Mouse (Mus musculus): ENCODE measurements around the gene Vstm2l. TPM values are rescaled to one million over a fixed set of nuclear protein-coding genes. Genes with fewer than 3 reads are reported as not detected.

Vstm2l gene
- total RNA-seq (2022): 100 to 1,000 TPM; 131 to 164 (median 153) TPM

DNA sequence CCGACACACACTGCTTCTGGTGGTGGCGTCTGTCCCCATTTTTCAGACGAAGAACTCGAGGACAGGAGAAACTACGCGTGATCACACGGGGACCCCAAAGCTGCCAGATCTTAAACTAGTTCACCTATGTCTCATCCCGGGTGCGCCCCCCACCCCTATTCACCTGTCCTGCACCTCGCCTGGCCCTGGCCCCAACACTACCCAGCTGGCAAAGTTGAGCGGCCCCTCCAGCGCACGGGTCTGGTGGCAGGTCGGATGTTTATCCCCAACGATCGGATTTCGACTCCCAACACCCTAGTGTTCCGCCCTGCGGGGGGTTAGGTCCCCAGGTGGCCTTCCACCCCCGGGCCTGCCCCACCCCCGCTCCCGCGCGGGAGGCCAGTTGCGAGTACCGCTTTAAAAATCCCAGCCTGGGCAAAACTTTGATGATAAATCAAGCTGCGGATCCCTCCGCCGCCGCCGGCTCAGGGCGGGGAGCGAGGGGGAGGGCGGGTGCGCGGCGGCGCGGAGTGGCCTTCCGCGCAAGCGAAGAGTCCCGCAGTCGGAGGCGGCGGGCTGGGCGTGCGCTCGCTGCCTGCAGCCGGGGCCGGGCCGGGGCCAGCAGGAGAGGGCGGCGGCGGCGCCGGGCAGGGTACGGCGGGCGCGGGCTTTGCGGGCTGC lies at the start of gene Vstm2l:
Gene Vstm2l, plus strand, starts transcription at position 549 of the 660 bp plus-strand sequence.
- peak; percentile 54 to 63 for DNase-seq (ENCODE audit: low spot score in 2 of 2)

- DNase-seq (ENCODE audit: low spot score in 2 of 2): no peak
Observed at GRCm38 (mm10) chr2:157867126-157867525, 47.3 kb upstream of the Vstm2l start.

DNA sequence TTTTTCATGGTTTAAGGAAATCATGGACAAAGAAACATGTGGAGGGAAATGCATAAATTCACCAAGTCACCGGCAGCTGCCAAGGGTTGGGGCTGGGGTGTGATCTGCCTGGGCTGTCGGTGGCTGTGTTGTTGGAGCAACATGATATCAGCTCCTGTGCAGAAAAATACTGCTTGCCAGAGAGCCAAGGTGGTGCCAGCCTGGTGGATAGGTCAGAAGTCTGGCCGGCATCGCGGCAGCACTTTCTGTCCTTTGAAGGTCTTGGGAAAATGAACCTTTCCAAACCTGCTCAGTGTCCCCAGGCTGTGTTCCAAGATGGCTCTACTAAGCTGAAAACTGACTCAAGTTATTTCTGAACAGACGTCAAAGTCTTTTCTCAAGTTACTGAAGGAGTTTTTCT lies 44.2 kb upstream of the Vstm2l start:
- no peak for DNase-seq (ENCODE audit: low spot score in 2 of 2)

DNA sequence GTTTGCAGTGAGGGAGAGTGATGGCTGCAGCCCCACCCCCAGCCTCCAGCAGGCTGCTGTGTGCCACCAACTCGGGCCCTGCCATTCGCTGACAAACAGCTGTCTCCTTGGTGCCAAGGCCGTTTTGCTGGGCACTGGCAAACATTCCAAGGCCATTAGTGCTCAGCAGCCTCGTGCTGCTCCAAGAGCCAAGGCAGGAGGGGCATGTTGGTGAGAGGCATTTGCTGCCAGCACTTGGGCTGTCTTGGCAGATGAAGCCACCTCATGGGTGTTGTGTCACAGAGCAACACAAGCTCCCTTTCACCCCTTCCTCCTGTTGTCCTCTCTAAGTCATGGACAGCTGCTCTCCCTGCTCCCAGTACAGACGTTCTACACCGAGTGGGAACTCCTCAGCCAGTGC lies 41.2 kb upstream of the Vstm2l start:
- DNase-seq (ENCODE audit: low spot score in 2 of 2): peak in 1 of 2 experiments; percentile 59

DNA sequence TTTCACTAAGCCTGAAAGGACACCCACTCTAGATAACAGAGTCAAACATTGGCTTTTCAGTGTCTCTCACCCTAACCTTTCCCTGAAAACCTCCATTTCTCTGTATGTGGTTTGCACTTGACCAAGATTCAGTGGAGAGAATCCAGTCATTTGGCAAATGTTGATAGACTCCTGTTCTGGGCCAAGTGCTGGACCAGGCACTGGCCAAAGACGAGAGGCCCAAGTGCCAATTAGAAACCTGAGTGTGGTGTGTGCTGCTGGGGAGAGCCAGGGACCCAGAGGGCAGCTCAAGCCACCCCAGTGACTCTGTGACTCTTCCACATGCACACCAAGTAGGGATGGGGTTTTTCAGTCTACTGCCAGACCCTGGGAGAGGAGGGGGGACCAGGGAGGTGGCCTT lies 40.8 kb upstream of the Vstm2l start:
- DNase-seq (ENCODE audit: low spot score in 2 of 2): no peak

- peak in 1 of 2 experiments; percentile 35 for DNase-seq (ENCODE audit: low spot score in 2 of 2)
Observed at GRCm38 (mm10) chr2:157875111-157875510, 39.3 kb upstream of the Vstm2l start.

- no peak for DNase-seq (ENCODE audit: low spot score in 2 of 2)
Observed at GRCm38 (mm10) chr2:157877394-157877793, 37.1 kb upstream of the Vstm2l start.

GRCm38 (mm10) chr2:157877967-157878366 lies 36.5 kb upstream of the Vstm2l start:
- peak in 1 of 2 experiments; percentile 58 for DNase-seq (ENCODE audit: low spot score in 2 of 2)

DNA sequence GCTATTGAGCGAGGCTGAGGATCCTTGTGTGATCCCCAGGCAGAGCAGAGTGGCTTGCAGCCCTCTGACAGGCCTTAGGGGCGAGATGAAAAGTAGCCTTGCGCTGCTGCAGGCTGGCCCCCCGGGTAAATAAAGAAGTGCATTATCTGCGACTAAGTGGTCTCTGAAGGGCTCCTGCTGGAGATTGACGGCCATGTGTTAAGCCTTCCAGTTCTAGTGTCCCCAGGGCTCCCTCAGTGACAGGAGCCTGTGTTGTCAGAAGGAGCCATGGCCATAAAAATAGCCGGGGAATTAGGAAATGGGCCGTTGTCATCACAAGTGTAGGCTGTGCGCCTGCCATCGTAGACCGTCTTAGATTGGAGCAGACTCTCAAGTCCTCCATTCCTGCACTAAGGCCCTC lies 32.5 kb upstream of the Vstm2l start:
- no peak for DNase-seq (ENCODE audit: low spot score in 2 of 2)

DNA sequence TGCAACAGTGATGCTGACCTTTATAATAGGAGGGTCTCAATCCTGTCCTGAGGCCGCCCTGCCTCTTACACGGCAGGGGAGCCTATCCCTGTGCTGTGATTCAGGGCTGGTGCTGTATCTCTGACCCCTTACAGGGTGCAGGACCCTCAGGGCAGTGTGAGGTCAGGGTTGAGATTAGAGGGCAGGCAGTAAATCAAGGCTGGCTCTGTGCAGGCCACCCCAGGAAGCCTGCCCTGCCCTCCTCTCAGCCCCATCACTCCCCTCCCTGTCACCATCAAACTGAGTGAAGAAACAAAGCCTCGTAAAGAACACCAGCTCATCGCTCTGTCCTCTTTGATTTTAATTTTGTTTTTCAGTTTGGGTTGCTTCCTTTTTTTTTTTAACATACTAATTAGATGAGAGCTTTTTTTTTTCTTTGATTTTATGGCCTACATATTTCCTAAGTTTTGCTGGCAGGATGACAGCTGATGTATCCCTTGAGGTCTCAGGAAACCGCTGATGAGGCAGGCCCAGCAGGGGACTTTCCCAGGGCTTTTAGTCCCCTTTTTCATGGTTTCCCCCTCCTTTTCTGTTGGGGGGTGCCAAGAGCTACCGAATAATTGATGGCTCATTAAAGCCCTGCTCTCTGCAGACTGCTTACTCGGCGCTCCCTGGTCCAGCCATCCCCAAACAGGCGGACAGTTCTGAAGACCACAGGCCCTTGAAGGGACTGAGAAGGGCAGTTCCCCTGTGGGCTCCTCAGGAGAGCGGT lies 27.0 kb upstream of the Vstm2l start:
- no peak for DNase-seq (ENCODE audit: low spot score in 2 of 2)

DNA sequence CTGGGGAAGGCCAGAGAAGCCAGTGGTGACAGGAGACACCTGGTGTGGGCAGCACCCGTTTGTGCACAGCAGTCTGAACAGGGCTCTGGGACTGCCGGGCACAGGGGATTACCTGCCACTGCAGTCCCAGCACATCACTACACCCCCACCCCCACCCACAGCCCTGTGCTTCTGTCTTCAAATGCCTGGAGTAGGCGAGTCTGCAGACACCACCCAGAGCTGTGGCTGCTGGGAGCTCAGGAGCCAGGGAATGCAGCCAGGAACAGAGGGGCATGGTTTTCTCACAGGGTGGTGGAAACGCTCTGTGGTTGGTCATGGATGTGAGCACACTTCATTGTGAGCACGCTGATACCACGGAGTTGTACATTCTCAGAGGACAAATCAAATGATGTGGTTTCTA lies 23.3 kb upstream of the Vstm2l start:
- no peak for DNase-seq (ENCODE audit: low spot score in 2 of 2)

- no peak for DNase-seq (ENCODE audit: low spot score in 2 of 2)
Observed at GRCm38 (mm10) chr2:157897131-157897530, 17.3 kb upstream of the Vstm2l start.

DNA sequence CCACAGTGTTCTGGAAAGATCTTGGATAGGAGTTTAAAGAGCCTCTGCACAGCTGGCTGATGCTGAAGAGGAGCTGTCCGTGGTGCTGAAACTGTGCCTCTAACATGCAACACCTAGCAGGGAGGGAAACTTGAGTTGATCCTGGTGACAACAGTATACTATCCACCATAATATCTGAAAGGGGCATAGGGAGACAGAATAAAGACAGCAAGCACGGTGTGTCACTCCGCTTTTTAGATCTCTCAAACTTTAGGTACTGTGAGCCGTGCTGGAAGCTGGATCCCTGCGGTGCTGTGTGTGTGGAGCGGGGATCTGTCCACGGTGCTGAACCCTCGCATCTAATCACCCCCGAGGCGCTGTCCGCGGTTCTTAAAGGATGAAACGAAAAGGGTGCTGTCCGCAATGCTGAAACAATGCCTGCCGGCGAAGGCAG lies 1.2 kb upstream of the Vstm2l start:
- no peak for DNase-seq (ENCODE audit: low spot score in 2 of 2)

GRCm38 (mm10) chr2:157913705-157914104 lies 748 bp upstream of the Vstm2l start:
- DNase-seq (ENCODE audit: low spot score in 2 of 2): no peak

DNA sequence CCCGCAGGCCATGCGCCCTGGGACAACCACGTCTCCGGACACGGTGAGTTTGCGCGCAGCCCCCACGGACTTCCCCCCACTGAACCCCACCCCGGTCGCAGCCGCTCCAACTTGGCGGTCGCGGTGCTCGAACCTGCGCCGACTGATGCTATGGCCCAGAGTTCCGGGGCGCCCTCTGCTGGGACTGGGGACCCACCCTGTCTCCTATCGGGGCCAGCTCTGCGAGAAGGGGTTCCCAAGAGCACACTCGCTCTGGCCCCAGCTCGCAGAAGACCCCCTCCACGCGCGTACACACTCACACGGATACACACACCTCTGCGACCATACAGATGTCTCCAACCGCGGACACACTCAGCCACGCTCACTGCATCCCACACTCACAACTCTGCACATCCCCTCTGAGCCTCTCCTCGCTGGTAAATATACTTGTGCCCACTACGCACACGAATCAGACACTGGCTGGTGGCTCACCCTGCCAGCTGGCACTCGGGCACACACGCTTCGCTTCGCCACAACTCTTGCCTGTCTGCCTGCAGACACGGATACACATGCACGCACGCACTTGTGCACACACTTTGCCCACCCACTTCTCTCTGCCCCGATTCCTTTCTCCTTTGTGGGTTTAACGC lies 550 bp downstream of the Vstm2l start:
- DNase-seq (ENCODE audit: low spot score in 2 of 2): peak in 1 of 2 experiments; percentile 46

DNA sequence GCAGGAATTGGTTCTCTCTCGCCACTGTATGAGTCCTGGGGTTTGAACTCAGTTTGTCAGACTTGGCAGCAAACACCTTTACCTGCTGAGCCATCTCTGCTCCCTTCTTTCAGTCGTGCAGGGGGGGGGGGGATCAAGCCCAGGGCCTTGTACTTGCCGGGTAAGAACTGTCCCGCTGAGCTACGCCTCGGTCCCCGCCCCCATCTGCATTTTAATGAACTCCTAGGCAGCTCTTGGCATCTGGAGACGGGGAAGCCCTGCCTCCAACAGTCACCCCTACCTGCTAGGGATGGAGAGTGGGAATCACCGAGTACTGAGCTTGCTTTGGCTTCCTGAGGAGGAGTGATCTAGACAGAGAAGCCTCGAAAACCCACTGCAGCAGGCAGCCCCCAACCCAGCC lies 4.1 kb downstream of the Vstm2l start:
- DNase-seq (ENCODE audit: low spot score in 2 of 2): no peak

DNA sequence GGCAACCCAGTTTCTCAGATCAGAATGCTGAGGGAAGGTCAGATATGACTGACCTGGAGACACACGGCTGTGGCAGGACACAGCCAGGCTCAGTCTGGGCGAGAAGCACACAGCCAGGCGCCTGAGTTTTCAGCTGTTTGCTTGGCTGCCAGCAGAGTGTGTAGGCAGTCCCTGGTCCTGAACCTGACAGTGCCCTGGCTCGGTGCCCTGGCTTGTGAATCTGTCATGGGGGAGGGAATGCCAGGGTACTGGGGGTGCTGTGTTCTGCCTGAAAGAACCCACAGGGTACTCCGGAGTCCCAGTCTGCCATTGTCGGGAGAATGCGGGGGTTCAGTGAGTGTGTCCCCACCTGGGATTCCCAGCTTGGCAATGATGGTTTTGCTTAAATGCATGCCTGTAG lies 7.1 kb downstream of the Vstm2l start:
- DNase-seq (ENCODE audit: low spot score in 2 of 2): no peak

- no peak for DNase-seq (ENCODE audit: low spot score in 2 of 2)
Observed at GRCm38 (mm10) chr2:157923406-157923805, 9.0 kb downstream of the Vstm2l start.

DNA sequence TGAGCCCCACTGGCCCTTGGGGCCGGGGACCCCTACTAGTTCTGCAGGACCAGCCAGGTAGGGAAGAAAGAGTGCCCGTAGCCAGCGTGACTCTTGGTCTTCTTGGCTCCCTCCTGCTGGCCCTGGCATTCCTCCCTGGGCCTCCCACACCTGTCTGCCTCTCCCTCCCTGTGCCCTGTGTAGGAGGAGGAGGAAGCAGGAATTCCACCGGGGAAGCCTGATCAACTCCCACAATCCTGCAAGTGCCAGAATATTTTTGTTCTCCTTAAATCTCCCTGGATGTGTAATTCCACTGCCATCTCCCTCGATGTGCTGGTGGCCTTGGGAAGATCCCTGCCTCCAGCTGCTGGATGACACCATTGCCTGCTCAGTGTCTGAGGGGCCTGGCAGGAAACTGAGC lies 10.1 kb downstream of the Vstm2l start:
- DNase-seq (ENCODE audit: low spot score in 2 of 2): no peak

GRCm38 (mm10) chr2:157926502-157926901 lies 12.0 kb downstream of the Vstm2l start:
- DNase-seq (ENCODE audit: low spot score in 2 of 2): no peak

DNA sequence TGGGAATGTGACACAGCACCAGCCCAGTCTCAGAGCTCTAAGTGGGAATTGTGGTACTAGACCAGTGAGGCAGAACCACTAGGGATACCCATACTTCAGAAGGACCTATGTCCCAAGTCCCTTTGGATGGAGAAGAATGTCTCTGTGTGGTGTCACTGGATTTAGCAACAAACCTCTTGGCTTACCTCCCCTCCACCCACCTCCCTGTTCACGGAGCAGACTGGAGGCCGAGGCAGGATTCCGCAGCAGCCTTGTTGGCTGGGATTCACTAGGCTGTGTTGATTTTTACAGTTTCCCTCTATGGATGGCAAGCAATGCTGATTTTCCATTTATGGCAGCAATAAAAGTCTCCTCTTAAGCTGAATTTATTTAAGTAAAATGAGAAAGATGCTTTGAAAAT lies 12.5 kb downstream of the Vstm2l start:
- no peak for DNase-seq (ENCODE audit: low spot score in 2 of 2)

GRCm38 (mm10) chr2:157927397-157927796 lies 12.9 kb downstream of the Vstm2l start:
- DNase-seq (ENCODE audit: low spot score in 2 of 2): no peak
